8 mouse cellular contexts compared by ENCODE assay signal in the genomic region with DNA sequence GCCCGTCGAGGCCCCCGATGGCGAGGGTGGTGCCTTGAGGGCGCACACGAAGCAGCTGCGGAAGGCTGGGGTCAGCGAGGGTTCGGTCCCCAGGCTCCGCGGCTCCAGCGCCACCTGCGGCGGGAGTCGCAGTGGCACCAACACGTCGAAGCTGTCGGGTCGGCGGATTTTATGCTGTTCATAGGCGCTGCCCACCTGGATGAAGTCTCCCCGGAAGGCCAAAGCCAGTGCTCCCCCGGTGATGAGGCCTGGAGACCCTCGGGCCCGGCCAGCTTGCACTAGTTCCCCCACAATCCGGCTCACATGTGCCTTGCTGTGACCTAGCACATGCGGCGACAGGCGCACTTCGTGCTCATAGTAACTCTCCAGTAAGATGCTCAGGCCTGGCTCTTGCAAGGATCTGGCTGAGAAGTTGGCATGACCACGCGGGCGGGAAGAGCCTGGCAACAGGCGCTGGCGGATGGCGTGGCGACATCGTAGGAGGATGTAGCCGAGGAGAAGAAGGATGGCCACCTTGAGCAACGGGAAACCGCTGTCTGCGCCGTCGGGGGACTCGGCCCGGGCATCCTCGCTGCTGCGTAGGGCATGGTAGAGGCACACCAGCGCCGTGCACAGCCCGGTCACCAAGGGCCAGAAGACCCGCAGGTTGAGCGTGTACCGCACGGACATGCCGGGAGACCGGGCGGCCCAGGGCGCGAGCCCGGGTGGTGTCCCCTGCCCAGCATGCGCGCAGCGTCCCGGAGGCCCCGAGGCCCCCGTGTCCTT. TPM values are rescaled to one million over a fixed set of nuclear protein-coding genes. Genes with fewer than 3 reads are reported as not detected.
DNase-seq lines count a peak whose midpoint lies in the region; ATAC-seq and TF ChIP-seq lines count a peak whose summit lies in the region.

No protein-coding gene starts in this region.

- H3K27me3 ChIP-seq in thymus, adult 2 months (ENCODE audit: control insufficient read depth, insufficient read depth, low read length) = no peaks in the 10 kb centered on the region; the same call in 1 of the 2 replicates
- H3K27me3 ChIP-seq in heart, embryonic 11.5 days (ENCODE audit: control insufficient read depth, insufficient read depth, low read length) = peaks cover 23% of the 10 kb centered on the region

- peaks cover 3% of the 10 kb centered on the region; the same call in 1 of the 2 replicates for H3K4me1 ChIP-seq in thymus, adult 2 months (replicated peaks; ENCODE audit: control insufficient read depth, insufficient read depth, low read length)
- H3K4me1 ChIP-seq in heart, embryonic 11.5 days (ENCODE audit: control insufficient read depth, insufficient read depth, low read length) = peaks cover 12% of the 10 kb centered on the region

- no peaks in the 10 kb centered on the region for H3K9me3 ChIP-seq in heart, embryonic 11.5 days (replicated peaks; ENCODE audit: control insufficient read depth, low read length)

- DNase-seq in thymus, adult 2 months = no peak
- DNase-seq in thymus, postnatal 10 days (ENCODE audit: low spot score in 2 of 2) = no peak
- DNase-seq in embryo, embryonic 10 days (ENCODE audit: low spot score) = peak; percentile 43
- peak; percentile 24 to 51 for DNase-seq in kidney, postnatal 25 days
- DNase-seq in mesoderm, embryonic 11.5 days (ENCODE audit: low read depth, low spot score) = peak; percentile 25
- DNase-seq in thymus, postnatal 4 days = peak; percentile 48
- DNase-seq in urinary bladder, adult 18-20 months (ENCODE audit: low spot score in 2 of 2) = no peak

- H3K36me3 ChIP-seq in thymus, adult 2 months (ENCODE audit: control insufficient read depth, insufficient read depth, low read length) = no peaks in the 10 kb centered on the region
- H3K36me3 ChIP-seq in heart, embryonic 11.5 days (ENCODE audit: control insufficient read depth, insufficient read depth, low read length) = no peaks in the 10 kb centered on the region; the same call in 1 of the 2 replicates

- H3K9ac ChIP-seq in heart, embryonic 11.5 days (ENCODE audit: low read depth, low read length) = peak overlapping the region; percentile 93

- WGBS in thymus, adult 2 months = 47% methylated on average over 67 of the region's 67 CpGs
- WGBS in heart, embryonic 11.5 days (ENCODE audit: insufficient replicate concordance) = 3% methylated on average over 63 of the region's 67 CpGs

- 0 out of 2 replicates have a peak, but pooled peaks have one; percentile 37 for ATAC-seq in heart, embryonic 11.5 days (replicated peaks; ENCODE audit: insufficient number of reproducible peaks, low FRiP score, low TSS enrichment)

- no peak for TF ChIP-seq CTCF in thymus, adult 2 months (IDR thresholded peaks at IDR 0.05; ENCODE audit: borderline replicate concordance, control insufficient read depth, extremely low read depth, insufficient read depth, low read length, poor library complexity)

- peak overlapping the region; percentile 87 for H3K4me2 ChIP-seq in heart, embryonic 11.5 days

- no peak for TF ChIP-seq POLR2A in thymus, adult 2 months (IDR thresholded peaks at IDR 0.05; ENCODE audit: control insufficient read depth, extremely low read depth, insufficient read depth, low read length, poor library complexity)

- H3K27ac ChIP-seq in thymus, adult 2 months (ENCODE audit: control insufficient read depth, insufficient read depth, low read length) = no peak overlapping the region
- H3K27ac ChIP-seq in heart, embryonic 11.5 days (ENCODE audit: low read depth, low read length) = peak overlapping the region; percentile 85

- H3K4me3 ChIP-seq in thymus, adult 2 months (ENCODE audit: control insufficient read depth, insufficient read depth, low read length) = peak overlapping the region; percentile 47
- H3K4me3 ChIP-seq in heart, embryonic 11.5 days (ENCODE audit: low read depth, low read length) = peak overlapping the region; percentile 79

RNA-seq across cellular contexts. Expression of a gene that starts 0.9 kb away (rescaled TPM):
- polyA plus RNA-seq in thymus, adult 2 months (2012; rRNA removed) = 7.2 and 7.5 TPM in 2 replicates
- polyA plus RNA-seq in heart, embryonic 11.5 days (2014; fragmentation: Nextera tagmentation; extraction: Ambion mirVana) = 1.2 and 1.4 TPM in 2 replicates

RNA-seq across cellular contexts. Expression of a gene that starts 42.3 kb away (rescaled TPM):
- polyA plus RNA-seq in thymus, adult 2 months (2012; rRNA removed) = 34.6 and 38.1 TPM in 2 replicates
- polyA plus RNA-seq in heart, embryonic 11.5 days (2014; fragmentation: Nextera tagmentation; extraction: Ambion mirVana) = 144 and 164 TPM in 2 replicates

RNA-seq across cellular contexts. Expression of a gene that starts 42.8 kb away (rescaled TPM):
- 0.57 and 0.70 TPM in 2 replicates for polyA plus RNA-seq in thymus, adult 2 months (2012; rRNA removed)
- 0.39 and 1.0 TPM in 2 replicates for polyA plus RNA-seq in heart, embryonic 11.5 days (2014; fragmentation: Nextera tagmentation; extraction: Ambion mirVana)

Comparison
In these comparisons a context has a peak if more than half of its experiments do, and no peak if none do; other contexts are left out.
1. DNase-seq: peak in embryo, embryonic 10 days (single experiment), kidney, postnatal 25 days (2 of 2), mesoderm, embryonic 11.5 days (single experiment) and thymus, postnatal 4 days (single experiment); none in thymus, adult 2 months (single experiment), thymus, postnatal 10 days (0 of 2) and urinary bladder, adult 18-20 months (0 of 2).